In genomic region chr2:146121551-146121950, GRCm38 (mm10) we compare ENCODE assay signal across 15 mouse cellular contexts.
"Had no signal": no experiment of that assay in that cellular context is flagged by ENCODE, and none has a peak within 500 bp of the region (broad histone marks: within the 10 kb centered on the region; RNA-seq: fewer than 3 reads in every experiment).

No protein-coding gene starts in this region.

- H3K9ac ChIP-seq: neural tube, embryonic 15.5 days; stomach, embryonic 15.5 days had no signal

- H3K27me3 ChIP-seq: neural tube, embryonic 15.5 days; stomach, embryonic 15.5 days had no signal

- H3K4me2 ChIP-seq: neural tube, embryonic 15.5 days; stomach, embryonic 15.5 days had no signal

- H3K27ac ChIP-seq: neural tube, embryonic 15.5 days; stomach, embryonic 15.5 days; stomach, postnatal 0 days had no signal

- H3K4me1 ChIP-seq: stomach, embryonic 15.5 days had no signal

- DNase-seq: retina, postnatal 1 day; right cerebral cortex, adult 18-20 months; right cerebral cortex, postnatal 14 days; right cerebral cortex, postnatal 25 days; right cerebral cortex, postnatal 4 days; spleen, adult 18-20 months; thymus, adult 18-20 months; thymus, adult 2 months; thymus, postnatal 14 days; thymus, postnatal 25 days; thymus, postnatal 36 days; thymus, postnatal 4 days had no signal

- H3K36me3 ChIP-seq: neural tube, embryonic 15.5 days; stomach, embryonic 15.5 days had no signal

- H3K9me3 ChIP-seq: neural tube, embryonic 15.5 days; stomach, embryonic 15.5 days had no signal

- H3K4me3 ChIP-seq: neural tube, embryonic 15.5 days; stomach, embryonic 15.5 days had no signal
